Mouse (Mus musculus) forebrain, embryonic 11.5 days (tissue): ENCODE data around the gene Nle1. TPM values are rescaled to one million over a fixed set of nuclear protein-coding genes. Genes with fewer than 3 reads are reported as not detected.
"Not testable (repeated sequence)": the region's sequence is repeated elsewhere in the genome, so short reads cannot be mapped to it uniquely, and the experiment has no call there.

Experiments
- ATAC-seq: fragments of 200-750 bp; cut with Nextera tagmentation; replicated peaks from 2 replicates; pipeline ENCODE4 v1.8.0; 2017; ENCODE audit warnings: moderate TSS enrichment; ENCODE audit not compliant: low FRiP score
- DNase-seq: peaks from one replicate; pipeline ENCODE4 v3.0.0-alpha.2; 2017; ENCODE audit warnings: low spot score
- H3K27ac ChIP-seq: fragments of 300-500 bp; sonication (generic); 2 replicates; pipeline ENCODE4 v1.5.1; 2014; ENCODE audit warnings: low read depth, low read length
- H3K27me3 ChIP-seq: fragments of 300-500 bp; sonication (generic); 2 replicates; pipeline ENCODE4 v1.6.1; 2014; ENCODE audit warnings: mild to moderate bottlenecking, low read length, mixed read lengths; ENCODE audit not compliant: control insufficient read depth, insufficient read depth
- H3K36me3 ChIP-seq: fragments of 300-500 bp; sonication (generic); 2 replicates; pipeline ENCODE4 v1.6.1; 2014; ENCODE audit warnings: mild to moderate bottlenecking, low read length, moderate library complexity, mixed read lengths; ENCODE audit not compliant: control insufficient read depth, insufficient read depth
- H3K4me1 ChIP-seq: fragments of 300-500 bp; sonication (generic); replicated peaks from 2 replicates; pipeline ENCODE4 v1.6.1; 2014; ENCODE audit warnings: low read length, mixed read lengths; ENCODE audit not compliant: control insufficient read depth, insufficient read depth
- H3K4me2 ChIP-seq: fragments of 300-500 bp; sonication (generic); 2 replicates; pipeline ENCODE4 v1.6.1; 2014; ENCODE audit warnings: low read depth, mild to moderate bottlenecking, low read length, moderate library complexity, mixed read lengths; ENCODE audit not compliant: severe bottlenecking
- H3K4me3 ChIP-seq: fragments of 300-500 bp; sonication (generic); 2 replicates; pipeline ENCODE4 v1.5.1; 2014; ENCODE audit warnings: low read depth, low read length
- H3K9ac ChIP-seq: fragments of 300-500 bp; sonication (generic); 2 replicates; pipeline ENCODE4 v1.6.1; 2014; ENCODE audit warnings: low read length
- H3K9me3 ChIP-seq: fragments of 300-500 bp; sonication (generic); 2 replicates; pipeline ENCODE4 v1.6.1; 2016; ENCODE audit warnings: low read length, mixed read lengths; ENCODE audit not compliant: control insufficient read depth
- WGBS: fragments of 180-500 bp; shearing (Covaris S2); extraction: QIAGEN DNeasy Blood & Tissue Kit; methylation state at CpG from one replicate; pipeline ENCODE4 v1.1.7; 2014; 5-methylcytosine and 5-hydroxymethylcytosine counted together
- polyA plus RNA-seq: library from polyadenylated mRNA; unstranded; fragments of >200 nt; fragmentation: Nextera tagmentation; extraction: Ambion mirVana; gene quantifications from 2 replicates; pipeline ENCODE4 v1.2.1, GENCODE M21; 2014

Gene Nle1
- polyA plus RNA-seq, 1 experiment from 2014 or later = 34.8 TPM

DNA sequence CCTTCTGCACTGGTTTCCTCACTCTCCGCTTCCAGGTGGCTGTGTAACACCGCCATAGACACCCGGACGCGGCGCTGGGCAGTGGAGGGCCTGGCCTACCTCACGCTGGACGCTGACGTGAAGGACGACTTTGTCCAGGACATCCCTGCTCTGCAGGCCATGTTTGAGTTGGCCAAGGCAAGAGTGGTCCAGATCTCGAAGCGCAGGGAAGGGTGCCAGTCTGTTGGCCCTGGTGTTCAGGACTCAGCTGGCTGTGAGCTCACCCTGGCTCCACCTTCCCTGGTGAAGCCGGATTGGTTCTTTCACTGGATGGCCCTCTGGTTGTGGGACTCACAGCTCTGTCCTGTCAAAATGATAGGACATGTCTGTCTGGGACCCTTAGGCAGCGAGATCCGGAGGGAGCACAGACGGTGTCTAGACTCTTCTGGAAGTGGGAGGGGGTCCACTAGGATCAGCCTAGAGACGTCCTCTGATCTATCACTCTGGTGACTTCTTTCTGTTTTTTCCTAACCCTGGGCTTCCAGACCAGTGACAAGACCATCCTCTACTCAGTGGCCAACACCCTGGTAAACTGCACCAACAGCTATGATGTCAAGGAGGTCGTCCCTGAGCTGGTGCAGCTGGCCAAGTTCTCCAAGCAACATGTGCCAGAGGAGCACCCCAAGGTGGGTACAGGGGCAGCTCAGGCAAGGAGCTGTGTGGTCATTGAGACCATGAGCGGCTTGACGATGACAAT lies 20.9 kb upstream of the Nle1 start:
- H3K27ac ChIP-seq = no peak overlapping the region
- ATAC-seq = no peak
- DNase-seq = no peak
- WGBS = 31% methylated on average over 20 of the region's 20 CpGs
- no peak overlapping the region for H3K4me3 ChIP-seq
- peaks cover 37% of the 10 kb centered on the region for H3K27me3 ChIP-seq
- H3K9me3 ChIP-seq = no peaks in the 10 kb centered on the region
- no peak overlapping the region for H3K4me2 ChIP-seq
- no peaks in the 10 kb centered on the region; the same call in 1 of the 2 replicates for H3K4me1 ChIP-seq
- no peaks in the 10 kb centered on the region for H3K36me3 ChIP-seq
- H3K9ac ChIP-seq = no peak overlapping the region

DNA sequence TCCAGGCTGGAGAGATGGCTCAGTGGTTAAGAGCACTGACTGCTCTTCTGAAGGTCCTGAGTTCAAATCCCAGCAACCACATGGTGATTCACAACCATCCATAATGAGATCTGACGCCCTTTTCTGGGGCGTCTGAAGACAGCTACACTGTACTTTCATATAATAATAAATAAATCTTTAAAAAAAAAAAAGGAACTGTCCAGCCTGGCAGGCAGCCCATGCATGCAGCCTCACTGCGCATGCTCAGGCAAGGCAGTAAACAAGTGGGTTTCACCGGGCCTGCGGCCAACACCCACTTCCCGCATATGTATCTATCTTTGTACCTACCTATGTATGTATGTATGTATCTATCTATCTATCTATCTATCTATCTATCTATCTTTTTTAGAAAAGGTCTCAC lies 15.7 kb upstream of the Nle1 start:
- H3K27me3 ChIP-seq, H3K4me1 ChIP-seq, H3K9me3 ChIP-seq, ATAC-seq, H3K4me2 ChIP-seq, DNase-seq, H3K9ac ChIP-seq, H3K4me3 ChIP-seq, H3K27ac ChIP-seq, H3K36me3 ChIP-seq: not testable (repeated sequence)
- 90% methylated on average over 6 of the region's 6 CpGs for WGBS

DNA sequence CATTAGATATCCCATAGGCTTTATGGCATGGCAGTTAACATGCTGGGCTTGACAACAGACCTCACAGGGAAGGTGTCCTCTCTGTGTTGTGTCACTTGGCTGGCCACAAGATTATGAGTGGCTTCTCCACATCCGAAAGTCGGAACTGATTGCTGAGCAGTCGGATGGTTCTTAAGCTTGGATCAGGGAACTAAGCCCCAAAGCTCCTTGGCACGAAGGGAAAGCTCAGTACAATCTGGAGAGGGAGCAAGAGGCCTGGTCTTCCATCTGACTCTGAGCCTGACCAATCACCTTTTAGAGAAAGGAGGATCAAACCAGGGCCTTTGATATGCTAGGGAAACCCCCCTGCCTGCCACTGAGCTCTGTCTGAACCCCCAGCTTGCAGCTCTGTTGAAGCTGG lies 13.5 kb upstream of the Nle1 start:
- ATAC-seq (no peak), DNase-seq (no peak)
- WGBS = 74% methylated on average over 4 of the region's 4 CpGs
- Histone ChIP-seq H3K27me3 (no peaks in the 10 kb centered on the region), H3K36me3 (no peaks in the 10 kb centered on the region), H3K4me2 (no peak overlapping the region), H3K27ac (no peak overlapping the region), H3K4me1 (no peaks in the 10 kb centered on the region), H3K9me3 (no peaks in the 10 kb centered on the region), H3K9ac (no peak overlapping the region), H3K4me3 (no peak overlapping the region)

DNA sequence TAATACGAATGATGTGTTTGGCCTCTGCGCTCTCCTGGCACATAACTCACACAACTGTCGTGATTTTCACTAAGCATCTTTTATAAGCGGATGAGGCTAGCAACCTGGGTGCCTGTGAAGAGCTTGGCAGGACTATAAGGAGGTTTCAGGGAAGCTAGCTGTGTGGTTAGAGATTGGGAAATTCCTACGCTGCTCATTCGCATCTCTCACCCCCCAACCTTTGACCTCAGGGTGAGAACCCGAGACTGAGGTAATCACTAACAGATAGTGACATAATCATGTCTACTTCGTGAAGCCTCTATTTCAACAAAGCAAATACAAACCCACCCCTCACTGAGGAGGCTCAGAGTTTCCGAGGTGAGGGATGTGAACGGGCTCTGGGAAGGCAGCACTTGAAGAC lies 12.6 kb upstream of the Nle1 start:
- no peaks in the 10 kb centered on the region for H3K36me3 ChIP-seq
- H3K27me3 ChIP-seq = no peaks in the 10 kb centered on the region
- H3K4me1 ChIP-seq = no peaks in the 10 kb centered on the region
- no peaks in the 10 kb centered on the region for H3K9me3 ChIP-seq
- no peak overlapping the region for H3K4me3 ChIP-seq
- WGBS = 74% methylated on average over 10 of the region's 10 CpGs
- ATAC-seq = no peak
- H3K4me2 ChIP-seq = no peak overlapping the region
- H3K9ac ChIP-seq = no peak overlapping the region
- no peak overlapping the region for H3K27ac ChIP-seq
- DNase-seq = no peak

DNA sequence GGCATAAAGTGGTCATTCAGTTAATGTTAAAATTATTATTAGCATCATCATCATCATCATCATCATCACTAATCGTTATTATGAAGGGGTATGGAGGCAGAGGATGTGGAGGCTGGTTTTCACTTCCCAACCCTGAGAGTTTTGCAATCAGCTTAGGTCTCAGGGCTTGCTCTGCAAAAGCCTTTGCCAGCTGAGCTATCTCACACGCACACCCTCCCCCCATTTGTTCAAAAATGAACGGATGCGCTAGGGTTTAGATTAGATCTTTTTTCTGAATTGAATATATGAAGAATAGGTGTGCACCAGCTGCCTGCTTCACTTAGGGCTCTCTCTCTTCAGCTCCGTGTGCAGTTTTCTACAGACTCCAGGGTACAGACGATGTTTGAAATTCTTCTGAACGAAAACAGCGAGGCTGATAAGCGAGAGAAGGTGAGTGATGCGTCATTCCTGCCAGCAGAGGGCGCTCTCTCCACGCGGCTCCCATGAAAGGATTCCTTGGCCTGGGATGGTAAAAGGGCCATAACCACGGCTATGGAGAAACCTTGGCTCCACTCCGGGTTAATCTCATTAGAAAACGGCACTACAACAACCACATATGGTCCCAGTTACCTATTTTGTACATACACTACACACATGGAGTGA lies 6.6 kb upstream of the Nle1 start:
- Histone ChIP-seq H3K4me3 (peak overlapping the region; percentile 9; the same call in 1 of the 2 replicates), H3K9me3 (no peaks in the 10 kb centered on the region), H3K4me1 (no peaks in the 10 kb centered on the region), H3K36me3 (no peaks in the 10 kb centered on the region), H3K27me3 (no peaks in the 10 kb centered on the region), H3K4me2 (peak overlapping the region; percentile 44; the same call in 1 of the 2 replicates), H3K27ac (no peak overlapping the region), H3K9ac (no peak overlapping the region)
- ATAC-seq = 0 out of 2 replicates have a peak, but pooled peaks have one; percentile 30
- peak; percentile 89 for DNase-seq
- 9% methylated on average over 16 of the region's 16 CpGs for WGBS

DNA sequence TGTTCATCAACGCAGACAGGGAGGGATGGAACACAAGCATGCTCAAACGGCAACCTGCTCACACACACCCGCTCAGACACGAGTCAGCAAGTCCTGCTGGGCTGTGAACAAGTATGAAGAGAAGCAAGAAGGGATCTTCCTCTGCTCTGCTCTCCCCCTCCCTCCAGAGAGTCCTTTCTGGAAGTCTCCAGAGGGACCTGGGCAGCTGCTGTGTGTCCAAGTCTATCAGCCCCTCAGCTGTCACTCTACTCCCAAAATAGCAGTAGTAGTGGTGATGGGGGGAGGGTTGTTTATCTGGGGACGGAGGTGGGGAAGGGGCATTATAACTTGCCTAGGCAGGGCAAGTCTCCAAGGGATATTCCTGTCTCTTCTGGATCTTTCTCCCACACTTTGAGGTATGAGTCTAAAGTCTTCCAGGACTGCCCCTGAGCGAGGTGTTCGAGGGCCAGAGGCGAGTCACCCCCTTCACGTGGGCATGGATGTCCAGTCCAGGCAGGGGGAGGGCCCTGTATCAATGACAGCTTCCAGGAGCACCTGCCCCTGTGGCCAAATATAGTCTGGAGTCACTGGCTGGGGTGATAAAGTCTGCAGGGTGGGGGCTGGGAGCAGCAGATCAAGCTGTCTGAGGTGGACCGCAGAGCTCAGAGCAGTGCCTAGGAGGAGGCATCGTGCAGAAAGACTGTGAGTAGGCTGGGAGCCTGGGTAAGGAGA lies 2.6 kb upstream of the Nle1 start:
- DNase-seq = no peak
- WGBS = 83% methylated on average over 11 of the region's 11 CpGs

DNA sequence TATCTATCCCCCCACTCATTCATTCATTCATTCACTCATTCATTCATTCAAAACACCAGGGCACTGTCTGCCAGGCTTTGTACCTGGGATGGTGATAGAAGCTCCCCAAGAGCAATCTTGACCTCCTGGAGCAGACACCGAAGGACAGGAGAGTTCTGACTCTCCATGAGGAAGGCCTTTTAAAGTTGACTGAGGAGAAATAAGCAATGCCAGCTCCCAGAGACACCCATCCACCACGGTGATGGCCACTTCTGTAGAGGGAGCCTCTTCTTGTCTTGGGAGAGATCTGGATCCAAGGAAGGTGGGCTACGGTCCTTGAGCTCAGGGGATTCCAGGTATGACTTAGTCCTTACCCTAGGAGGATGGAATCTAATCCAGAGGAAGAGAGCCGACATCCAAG lies 2.0 kb upstream of the Nle1 start, which contains the start of gene Unc45b:
Gene Unc45b, plus strand, starts transcription at position 301 of the 400 bp plus-strand sequence.
- no peak within 1 kb of the TSS for H3K4me2 ChIP-seq
- ATAC-seq = no peak
- peaks cover 3% of the 10 kb centered on the region; the same call in 1 of the 2 replicates for H3K4me1 ChIP-seq
- no peaks in the 10 kb centered on the region for H3K36me3 ChIP-seq
- DNase-seq = no peak
- H3K9me3 ChIP-seq = no peaks in the 10 kb centered on the region
- WGBS = 90% methylated on average over 4 of the region's 4 CpGs
- H3K27me3 ChIP-seq = no peaks in the 10 kb centered on the region
- H3K27ac ChIP-seq = no peak within 1 kb of the TSS
- no peak within 1 kb of the TSS for H3K4me3 ChIP-seq
- H3K9ac ChIP-seq = no peak within 1 kb of the TSS

More for the DNA sequence above, 2.6 kb upstream of the Nle1 start:
- Histone ChIP-seq H3K27ac (no peak overlapping the region), H3K27me3 (no peaks in the 10 kb centered on the region), H3K36me3 (no peaks in the 10 kb centered on the region), H3K4me1 (peaks cover 3% of the 10 kb centered on the region; the same call in 1 of the 2 replicates), H3K9me3 (no peaks in the 10 kb centered on the region), H3K4me3 (no peak overlapping the region), H3K4me2 (no peak overlapping the region), H3K9ac (no peak overlapping the region)
- ATAC-seq = no peak

DNA sequence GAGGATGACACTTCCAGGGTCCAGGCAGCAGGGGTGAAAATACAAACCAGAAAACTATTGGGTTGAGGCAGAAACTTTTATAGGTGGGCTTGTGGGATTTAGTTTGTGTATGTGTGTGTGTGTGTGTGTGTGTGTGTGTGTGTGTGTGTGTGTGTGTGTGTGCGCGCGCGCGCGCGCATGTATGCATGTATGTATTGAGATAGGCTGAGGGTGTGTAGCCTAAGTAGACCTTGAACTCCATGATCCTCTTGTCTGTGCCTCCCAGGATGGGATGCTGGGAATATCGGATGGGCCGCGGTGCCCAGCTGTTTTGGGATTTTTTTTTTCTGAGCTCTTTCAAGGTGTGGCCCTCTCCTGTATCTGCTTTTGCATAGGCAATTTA lies 388 bp upstream of the Nle1 start:
- Histone ChIP-seq H3K9me3 (no peaks in the 10 kb centered on the region), H3K9ac (peak overlapping the region; percentile 78; the same call in 1 of the 2 replicates), H3K36me3 (peaks cover 4% of the 10 kb centered on the region; the same call in 1 of the 2 replicates), H3K27ac (no peak overlapping the region), H3K4me2 (peak overlapping the region; percentile 87; the same call in 1 of the 2 replicates), H3K4me3 (peak overlapping the region; percentile 78), H3K4me1 (peaks cover 3% of the 10 kb centered on the region; the same call in 1 of the 2 replicates), H3K27me3 (no peaks in the 10 kb centered on the region)
- ATAC-seq (0 out of 2 replicates have a peak, but pooled peaks have one; percentile 16), DNase-seq (no peak)
- 52% methylated on average over 10 of the region's 10 CpGs for WGBS
